Mouse (Mus musculus): ENCODE results near the gene Soat2.
A peak's percentile ranks its signal among the peaks of the same experiment; 100 is the strongest.

The Soat2 gene

GRCm38 (mm10) chr15:102114651-102115260 is 35.6 kb upstream of the Soat2 start:
- no peak for DNase-seq

GRCm38 (mm10) chr15:102115731-102116231 is 34.5 kb upstream of the Soat2 start:
- no peak for DNase-seq

- no peak for DNase-seq
Measured at GRCm38 (mm10) chr15:102116753-102117415, 33.4 kb upstream of the Soat2 start.

- DNase-seq: no peak
Measured at GRCm38 (mm10) chr15:102117461-102118443, 32.6 kb upstream of the Soat2 start.

GRCm38 (mm10) chr15:102118591-102118990 is 31.7 kb upstream of the Soat2 start:
- DNase-seq: no peak

GRCm38 (mm10) chr15:102119121-102119830 is 31.1 kb upstream of the Soat2 start:
- no peak for DNase-seq

GRCm38 (mm10) chr15:102119831-102120170 is 30.5 kb upstream of the Soat2 start:
- DNase-seq: no peak

GRCm38 (mm10) chr15:102120530-102120929 is 29.8 kb upstream of the Soat2 start:
- no peak for DNase-seq

- DNase-seq: no peak
Measured at GRCm38 (mm10) chr15:102126303-102126702, 24.0 kb upstream of the Soat2 start.

- DNase-seq: no peak
Measured at GRCm38 (mm10) chr15:102133314-102133713, 17.0 kb upstream of the Soat2 start.

- no peak for DNase-seq
Measured at GRCm38 (mm10) chr15:102134709-102135108, 15.6 kb upstream of the Soat2 start.

- no peak for DNase-seq
Measured at GRCm38 (mm10) chr15:102135522-102136128, 14.7 kb upstream of the Soat2 start.

- peak; percentile 98 for DNase-seq
Measured at GRCm38 (mm10) chr15:102136129-102136758, 14.1 kb upstream of the Soat2 start, which contains the start of gene Spryd3. TSS of gene Spryd3 (minus strand) at chr15:102136234.

GRCm38 (mm10) chr15:102141120-102141519 is 9.2 kb upstream of the Soat2 start:
- DNase-seq: no peak

- DNase-seq: no peak
Measured at GRCm38 (mm10) chr15:102142914-102143912, 7.1 kb upstream of the Soat2 start.

GRCm38 (mm10) chr15:102144274-102144711 is 6.0 kb upstream of the Soat2 start, which contains the start of gene Igfbp6:
TSS of gene Igfbp6 (plus strand) at chr15:102144362.
- no peak for DNase-seq

GRCm38 (mm10) chr15:102144726-102145125 is 5.6 kb upstream of the Soat2 start:
- no peak for DNase-seq

GRCm38 (mm10) chr15:102145330-102145729 is 5.0 kb upstream of the Soat2 start:
- no peak for DNase-seq

- no peak for DNase-seq
Measured at GRCm38 (mm10) chr15:102146089-102146488, 4.2 kb upstream of the Soat2 start.

GRCm38 (mm10) chr15:102146882-102147281 is 3.4 kb upstream of the Soat2 start:
- DNase-seq: peak; percentile 46
